Mouse (Mus musculus) lung, postnatal 4 days (tissue): Measurements from ENCODE around the gene Vmn1r233.

Source experiments
- DNase-seq, 2 experiments: peaks; one replicate each; pipeline ENCODE4 v3.0.0; 2021

Vmn1r233 gene

GRCm38 (mm10) chr17:20996364-20996763, at the start of gene Vmn1r233:
Vmn1r233 (minus strand) TSS chr17:20996464.
- DNase-seq = no peak

DNA sequence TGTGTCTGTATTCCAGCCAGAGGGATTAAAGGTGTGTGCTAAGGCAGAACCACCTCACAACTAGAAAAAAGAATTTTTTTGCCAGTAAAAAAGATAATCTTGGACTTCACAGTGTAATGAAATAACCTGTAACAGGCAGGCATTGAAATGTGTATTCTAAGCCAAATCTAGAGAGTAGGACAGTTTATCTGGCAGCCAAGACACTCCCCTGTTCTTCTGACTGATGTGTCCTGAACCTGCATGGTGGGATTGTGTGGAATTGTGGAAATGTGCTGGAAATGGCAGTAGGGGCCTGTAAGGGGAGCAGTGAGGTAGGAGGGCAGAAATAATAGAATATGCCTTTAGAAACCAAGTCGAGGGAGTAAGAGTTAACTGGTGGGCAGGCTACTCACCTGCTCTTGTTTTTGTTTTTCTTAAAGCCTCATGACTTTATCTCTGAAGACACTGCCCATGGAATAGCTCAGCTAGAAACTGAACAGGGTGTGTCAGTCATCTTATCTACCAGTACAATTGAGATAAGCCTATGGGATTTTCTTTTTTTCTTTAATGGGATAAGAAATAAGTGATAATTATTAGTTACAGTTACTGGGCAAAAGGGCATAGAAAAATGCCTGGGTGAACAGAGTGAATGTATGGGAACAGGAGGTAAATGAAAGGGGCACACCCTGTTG, 22.3 kb upstream of the Vmn1r233 start:
- no peak for DNase-seq

DNA sequence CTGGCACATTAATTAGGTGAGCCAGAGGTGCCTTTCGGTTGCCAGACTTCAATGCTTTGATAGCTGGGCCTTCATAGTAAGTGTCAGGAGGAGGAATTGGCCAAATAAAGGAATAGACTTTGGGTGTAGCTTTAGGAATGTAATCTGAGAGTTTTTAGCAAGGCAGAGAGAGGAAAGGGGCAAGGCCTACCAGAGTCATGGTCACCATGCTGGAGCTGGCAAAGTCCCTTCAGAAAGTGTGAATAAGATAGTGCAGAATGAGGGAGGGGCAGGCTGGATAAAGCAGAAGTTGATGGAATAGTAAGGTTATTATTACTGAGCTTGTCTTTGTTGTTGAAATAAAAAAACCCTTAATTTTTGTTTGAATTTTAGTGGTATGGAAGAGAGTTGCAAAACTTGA, 13.5 kb upstream of the Vmn1r233 start:
- DNase-seq = no peak

DNA sequence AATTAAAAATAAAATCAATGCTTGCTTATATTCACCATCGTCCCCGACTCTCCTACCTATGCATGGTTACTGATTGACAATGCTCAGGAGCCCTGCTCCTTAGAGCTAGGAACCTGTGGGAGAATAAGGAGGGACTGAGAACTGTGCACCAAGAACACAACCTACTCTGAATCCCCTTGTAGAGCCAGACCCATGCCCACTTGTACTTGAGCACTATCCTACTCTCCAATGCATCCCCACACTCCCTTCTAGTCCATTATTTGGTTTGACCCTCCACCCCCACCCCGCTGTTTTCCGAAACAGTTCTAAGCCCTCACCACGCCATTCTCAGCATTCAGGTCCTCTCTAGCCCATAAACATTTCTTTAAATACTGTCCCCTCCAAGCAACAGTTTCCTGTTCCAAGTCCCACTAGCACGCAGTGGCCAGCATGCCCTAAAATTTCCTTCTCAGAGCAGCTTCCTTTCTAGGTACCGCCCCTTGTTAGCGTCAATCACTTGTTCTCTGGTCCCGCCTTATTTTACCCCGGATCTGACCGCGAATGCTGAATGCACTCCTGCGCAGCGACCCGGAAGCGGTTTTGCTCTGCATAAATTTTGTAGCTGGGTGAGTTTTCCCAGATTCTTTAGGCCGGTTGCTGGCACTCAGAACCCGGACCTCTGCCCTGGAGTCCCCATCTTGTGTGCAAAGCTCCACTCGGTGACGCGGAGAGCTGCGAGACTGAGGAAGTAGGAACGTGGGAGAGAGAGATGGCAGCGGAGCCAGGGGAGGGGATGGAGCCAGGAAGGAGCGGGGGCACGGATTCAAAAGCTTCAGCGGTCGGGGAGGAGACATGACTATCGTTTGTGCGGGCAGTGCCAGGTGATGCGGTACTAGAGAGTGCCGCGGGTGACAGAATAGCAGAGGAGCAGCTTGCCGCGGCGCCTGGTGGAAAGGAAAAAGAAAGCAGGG, 12.4 kb upstream of the Vmn1r233 start, which contains the start of gene Zfp160:
TSS of gene Zfp160 (plus strand) at position 522 of the 950 bp plus-strand sequence.
- DNase-seq = peak; percentile 88 to 89

GRCm38 (mm10) chr17:20993716-20994115, 2.5 kb downstream of the Vmn1r233 start:
- DNase-seq = no peak

- DNase-seq = no peak
These were observed 29.6 kb downstream of the Vmn1r233 start for GRCm38 (mm10) chr17:20966681-20967080.

GRCm38 (mm10) chr17:20965421-20965820, 30.8 kb downstream of the Vmn1r233 start:
- no peak for DNase-seq

GRCm38 (mm10) chr17:20960386-20960785, 35.9 kb downstream of the Vmn1r233 start:
- DNase-seq = no peak

DNA sequence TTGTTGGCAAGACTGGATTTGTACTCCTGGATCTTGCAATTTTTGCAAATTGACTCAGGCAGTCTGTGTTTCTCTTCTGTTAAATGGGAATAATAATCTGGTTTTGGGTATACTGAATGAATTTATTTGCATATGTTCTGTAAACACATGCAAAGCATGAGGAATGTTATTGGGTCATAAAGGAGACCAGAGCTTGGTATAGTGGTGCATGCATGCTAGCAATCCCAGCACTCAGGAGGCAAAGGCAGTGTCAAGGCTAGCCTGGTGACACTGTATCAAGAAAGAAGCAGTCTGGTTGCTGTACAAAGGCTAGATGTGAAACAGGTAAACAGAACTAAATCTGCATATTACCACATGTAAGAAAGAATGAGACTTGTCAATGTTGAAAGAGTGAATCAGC, 49.6 kb downstream of the Vmn1r233 start:
- DNase-seq = no peak

GRCm38 (mm10) chr17:20946026-20946565, 50.2 kb downstream of the Vmn1r233 start:
- no peak for DNase-seq

DNA sequence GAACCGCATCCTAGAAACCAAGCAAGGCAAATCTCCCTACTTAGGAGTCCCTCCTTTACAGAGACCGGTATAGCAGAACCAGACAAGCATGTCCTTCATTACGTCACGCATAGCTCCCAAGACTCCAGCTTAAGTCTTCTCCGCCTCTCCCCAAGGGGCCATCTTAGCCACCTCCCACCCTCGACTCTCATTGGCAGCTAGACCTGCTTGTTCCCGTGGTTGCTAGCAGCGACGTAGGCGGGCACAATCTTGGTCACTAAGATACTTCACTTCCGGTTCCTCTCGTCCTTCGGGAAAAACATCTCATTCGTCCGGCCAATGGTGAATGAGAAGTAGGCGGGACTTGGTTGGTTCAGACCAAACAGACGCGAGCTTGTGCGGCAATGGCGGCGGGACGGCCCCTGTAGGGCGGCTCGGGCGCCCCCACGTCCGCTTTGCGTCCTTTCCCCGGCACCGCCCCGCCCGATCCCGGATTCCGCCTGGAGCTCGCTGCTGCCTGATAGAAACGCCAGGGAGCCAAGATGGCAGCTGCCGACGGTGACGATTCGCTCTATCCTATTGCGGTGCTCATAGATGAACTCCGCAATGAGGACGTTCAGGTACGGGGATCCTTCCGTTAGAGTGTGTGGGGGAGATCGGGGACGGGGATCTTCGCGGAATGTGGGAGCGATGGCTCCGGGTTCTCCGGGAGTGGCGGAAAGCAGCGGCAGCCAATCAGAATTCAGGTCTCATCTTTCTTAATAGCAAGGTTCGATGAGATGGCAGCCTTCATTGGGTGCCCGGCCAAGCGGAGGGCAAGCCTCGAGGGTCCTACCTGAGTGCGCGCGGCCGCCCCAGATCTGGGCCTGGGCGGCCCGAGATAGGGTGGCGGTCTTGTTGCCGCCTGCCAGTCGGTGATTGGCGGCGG, 51.0 kb downstream of the Vmn1r233 start, which contains the start of gene Ppp2r1a:
TSS of gene Ppp2r1a (plus strand) at position 327 of the 907 bp plus-strand sequence.
- DNase-seq = peak; percentile 99 to 100

DNA sequence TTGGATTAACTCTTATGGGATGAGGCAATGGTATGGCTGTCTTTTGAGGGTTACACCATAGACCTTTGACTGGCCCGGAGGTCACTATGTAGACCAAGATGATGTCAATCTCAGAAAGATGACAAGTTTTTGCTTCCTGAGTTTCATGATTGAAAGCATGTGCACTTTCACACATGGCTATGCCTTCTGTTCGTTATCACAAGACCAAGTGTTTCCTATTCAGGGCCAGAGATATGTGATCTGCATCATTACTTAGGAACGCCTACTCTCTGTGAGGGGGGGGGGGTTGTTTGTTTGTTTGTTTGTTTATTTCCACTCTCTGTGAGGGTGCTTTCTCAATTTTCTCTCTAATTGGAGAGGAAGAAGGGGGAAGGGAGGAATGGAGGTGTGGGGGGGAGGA, 52.0 kb downstream of the Vmn1r233 start:
- DNase-seq = no peak
